Mouse (Mus musculus): ENCODE results near the gene Pfpl. TPM values are rescaled to one million over a fixed set of nuclear protein-coding genes. Genes with fewer than 3 reads are reported as not detected.

Pfpl gene
- not detected in 2 replicates for polyA plus RNA-seq (2012; rRNA removed)

DNA sequence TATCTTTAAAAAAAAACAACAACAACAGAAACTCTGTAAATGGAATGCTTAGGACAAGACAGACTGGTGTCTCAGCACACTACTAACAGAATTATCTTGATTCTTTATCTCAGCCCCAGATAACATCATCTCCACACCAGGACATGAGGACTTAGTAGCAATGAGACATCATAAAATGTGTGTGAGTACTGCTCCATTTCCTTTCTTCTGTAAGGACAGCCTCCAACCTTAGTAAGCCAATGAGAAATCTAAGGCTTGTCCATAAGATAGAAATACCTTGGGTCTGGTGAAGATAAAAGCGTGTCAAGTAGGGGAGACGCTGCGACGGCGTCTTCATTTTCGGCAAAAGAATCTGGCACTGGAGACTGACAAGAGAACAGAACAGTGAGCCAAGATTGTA is at the start of gene Pfpl:
Gene Pfpl, plus strand, starts transcription at position 301 of the 400 bp plus-strand sequence.
- no peak for DNase-seq (ENCODE audit: low spot score)

DNA sequence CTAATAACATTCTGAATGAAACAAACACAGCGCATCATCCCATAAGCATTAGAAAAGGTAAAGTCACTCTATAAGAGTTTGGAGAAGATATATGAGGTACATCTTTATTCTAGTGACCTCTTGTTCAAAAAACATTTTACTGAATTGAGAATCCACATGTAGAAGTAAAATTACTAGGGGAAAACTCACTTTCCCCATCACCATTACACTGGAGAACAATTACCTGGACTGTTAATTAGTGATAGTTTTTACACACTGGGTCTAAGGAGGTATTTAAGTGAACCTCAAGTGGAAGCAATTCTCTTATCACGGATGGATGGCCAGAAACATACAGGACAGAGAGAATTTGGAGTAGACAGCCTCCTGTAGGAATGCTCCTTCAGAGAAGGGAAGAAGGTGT is 40.7 kb upstream of the Pfpl start, which contains the start of gene Olfr1440:
Gene Olfr1440, plus strand, starts transcription at position 301 of the 400 bp plus-strand sequence.
- DNase-seq (ENCODE audit: low spot score), result no peak

GRCm38 (mm10) chr19:12413737-12414136 is 14.0 kb upstream of the Pfpl start:
- no peak for DNase-seq (ENCODE audit: low spot score)

GRCm38 (mm10) chr19:12417361-12417760 is 10.3 kb upstream of the Pfpl start, which contains the start of gene Olfr1441:
TSS of gene Olfr1441 (plus strand) at chr19:12417433.
- no peak for DNase-seq (ENCODE audit: low spot score)

GRCm38 (mm10) chr19:12418312-12418711 is 9.4 kb upstream of the Pfpl start:
- no peak for DNase-seq (ENCODE audit: low spot score)

DNA sequence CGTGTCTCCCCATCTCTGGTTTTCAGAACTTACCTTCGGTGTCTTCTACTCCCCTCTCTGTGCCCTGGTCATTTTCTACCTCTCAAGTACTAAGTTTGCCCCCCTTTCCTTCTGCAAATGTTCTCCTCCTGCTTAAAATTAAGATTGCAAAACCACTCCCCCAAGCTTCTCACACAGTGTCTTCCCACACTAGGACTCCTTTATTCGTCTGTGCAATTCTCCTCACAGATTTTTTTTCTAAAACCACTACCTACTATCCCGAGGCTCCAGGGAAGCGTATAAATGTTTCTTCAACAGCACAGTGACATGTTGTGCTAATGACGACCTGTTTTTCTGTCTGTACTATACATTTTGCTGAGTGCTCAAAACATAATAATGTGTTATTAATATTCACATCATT is 7.2 kb upstream of the Pfpl start:
- DNase-seq (ENCODE audit: low spot score), result no peak

DNA sequence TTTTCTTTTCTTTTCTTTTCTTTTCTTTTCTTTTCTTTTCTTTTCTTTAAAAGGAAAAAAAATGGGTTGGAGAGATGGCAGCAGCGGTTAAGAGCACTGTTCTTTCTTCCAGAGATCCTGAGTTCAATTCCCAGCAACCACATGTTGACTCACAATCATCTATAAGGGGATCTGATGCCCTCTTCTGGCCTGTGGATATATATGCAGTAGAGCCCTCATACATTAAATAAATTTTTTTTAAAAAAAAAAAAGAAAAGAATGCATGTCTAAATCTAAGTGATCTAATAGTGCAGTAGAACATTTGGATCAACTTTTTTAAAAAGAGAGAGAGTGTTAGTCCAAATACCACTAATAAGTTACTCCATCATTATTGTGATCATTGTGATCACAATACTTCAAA is 6.0 kb upstream of the Pfpl start:
- no peak for DNase-seq (ENCODE audit: low spot score)

GRCm38 (mm10) chr19:12427101-12427500 is 604 bp upstream of the Pfpl start:
- DNase-seq (ENCODE audit: low spot score), result no peak

GRCm38 (mm10) chr19:12433033-12433432 is 5.3 kb downstream of the Pfpl start:
- no peak for DNase-seq (ENCODE audit: low spot score)

GRCm38 (mm10) chr19:12435011-12435416 is 7.3 kb downstream of the Pfpl start:
- no peak for DNase-seq (ENCODE audit: low spot score)

DNA sequence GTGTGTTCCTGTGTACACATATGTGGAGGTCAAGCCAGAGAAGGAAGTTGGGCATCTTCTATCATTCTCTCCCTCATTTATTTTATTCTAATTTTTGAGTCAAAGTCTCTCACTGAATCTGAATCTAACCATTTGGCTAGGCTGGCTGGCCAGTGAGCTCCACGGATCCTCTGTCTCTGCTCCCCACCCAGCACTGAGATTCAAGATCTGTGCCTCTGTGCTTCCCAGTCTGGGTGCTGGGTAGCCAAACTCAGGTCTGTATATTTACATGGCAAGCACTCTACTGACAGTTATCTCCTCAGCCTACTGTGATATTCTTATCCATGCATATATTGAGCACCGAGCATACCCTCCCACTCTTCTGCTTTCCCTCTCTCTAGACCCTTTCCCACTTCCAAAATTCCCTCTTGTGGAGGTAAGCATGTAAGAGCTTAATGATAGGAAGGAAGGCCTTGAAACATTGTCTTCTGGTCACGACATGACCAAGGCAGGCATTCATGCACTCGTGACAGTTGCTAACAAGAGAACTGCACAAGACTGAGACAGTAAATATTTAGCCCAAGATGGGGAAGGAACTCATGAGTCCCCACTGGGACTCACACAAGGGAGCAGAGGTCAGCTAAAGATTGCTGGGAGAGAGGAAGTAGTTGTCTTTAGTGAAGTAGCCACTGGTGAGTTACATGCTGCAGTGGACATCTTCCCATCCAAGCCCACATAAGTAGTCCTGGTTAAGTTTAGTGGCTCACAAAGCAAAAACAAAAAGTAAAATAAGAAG is 8.2 kb downstream of the Pfpl start:
- DNase-seq (ENCODE audit: low spot score), result no peak

GRCm38 (mm10) chr19:12439581-12439980 is 11.9 kb downstream of the Pfpl start:
- no peak for DNase-seq (ENCODE audit: low spot score)

GRCm38 (mm10) chr19:12440103-12440725 is 12.5 kb downstream of the Pfpl start:
- DNase-seq (ENCODE audit: low spot score), result no peak

GRCm38 (mm10) chr19:12442560-12442959 is 14.9 kb downstream of the Pfpl start:
- no peak for DNase-seq (ENCODE audit: low spot score)

GRCm38 (mm10) chr19:12445014-12445413 is 17.3 kb downstream of the Pfpl start:
- DNase-seq (ENCODE audit: low spot score), result no peak

GRCm38 (mm10) chr19:12457401-12458066 is 29.8 kb downstream of the Pfpl start:
- no peak for DNase-seq (ENCODE audit: low spot score)

GRCm38 (mm10) chr19:12459516-12459915 is 31.8 kb downstream of the Pfpl start:
- no peak for DNase-seq (ENCODE audit: low spot score)

DNA sequence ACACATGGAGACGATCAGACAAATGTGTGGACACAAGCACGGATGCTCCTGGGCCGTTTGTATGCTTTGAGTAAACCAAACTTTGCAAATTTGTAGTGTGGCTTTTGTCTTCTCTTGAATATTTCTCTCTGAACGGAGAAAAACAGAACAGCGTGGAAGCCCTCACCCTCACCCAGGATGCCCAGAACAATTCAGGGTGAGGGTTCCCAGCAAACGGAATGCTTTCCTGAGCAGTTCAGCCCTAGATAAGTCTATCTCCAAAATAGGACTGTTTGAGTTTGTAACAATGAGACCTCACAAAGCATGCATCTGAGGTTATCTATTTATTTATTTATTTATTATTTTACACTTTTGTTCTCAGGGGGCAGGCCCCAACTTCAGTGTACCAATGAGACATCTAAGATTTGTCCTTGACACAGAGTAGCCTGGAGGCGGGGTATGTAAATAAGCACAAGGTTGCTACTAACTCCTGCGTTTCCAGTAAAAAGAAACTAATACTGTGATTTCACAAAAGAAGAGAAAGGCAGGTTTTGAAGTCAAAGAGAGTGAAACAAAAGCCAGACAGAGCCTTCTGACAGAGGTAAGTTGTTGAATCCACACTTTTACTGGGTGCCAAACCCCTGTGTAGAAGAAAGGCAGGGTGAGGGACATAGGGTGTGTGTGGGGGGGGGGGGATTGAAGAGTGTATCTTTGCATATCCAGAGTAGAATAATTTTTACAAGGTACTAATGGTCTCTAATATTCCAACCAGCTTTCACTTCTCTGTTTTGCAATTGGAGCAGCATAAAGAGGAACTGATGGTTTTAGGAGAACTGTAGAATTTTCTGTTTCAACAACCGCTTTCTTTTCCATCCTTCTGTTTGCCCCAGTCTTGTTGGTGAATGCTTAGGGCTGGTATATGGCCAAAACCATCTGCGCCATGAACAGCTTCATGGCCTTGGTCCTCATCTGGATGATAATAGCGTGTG is 32.9 kb downstream of the Pfpl start, which contains the start of gene Mpeg1:
Gene Mpeg1, plus strand, starts transcription at position 498 of the 968 bp plus-strand sequence.
- no peak for DNase-seq (ENCODE audit: low spot score)

GRCm38 (mm10) chr19:12462851-12463721 is 35.4 kb downstream of the Pfpl start:
- no peak for DNase-seq (ENCODE audit: low spot score)

DNA sequence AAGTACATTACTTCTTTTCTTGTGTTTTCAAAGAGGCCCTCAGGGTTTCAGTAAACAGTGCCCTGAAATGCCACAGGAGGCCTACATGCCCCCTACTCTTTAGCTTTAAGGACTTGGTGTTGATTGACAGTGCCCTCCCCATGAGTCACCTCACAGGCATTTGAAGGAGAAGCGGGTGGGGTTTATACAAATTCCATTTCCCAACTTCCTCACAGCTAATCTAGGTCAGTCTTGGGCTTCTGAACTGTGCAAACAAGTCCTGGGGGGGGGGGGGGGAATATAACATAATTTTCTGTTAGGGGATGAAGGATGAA is 36.0 kb downstream of the Pfpl start:
- no peak for DNase-seq (ENCODE audit: low spot score)

- no peak for DNase-seq (ENCODE audit: low spot score)
These were observed 36.4 kb downstream of the Pfpl start for GRCm38 (mm10) chr19:12464127-12464526.
